Mouse (Mus musculus): ENCODE measurements at regions not wholly inside any gene's neighbourhood (a gene's known extent, or its start where the extent isn't known, plus 50 kb on each side); places are given as distances from the start of the nearest gene placed in this dataset.

DNA sequence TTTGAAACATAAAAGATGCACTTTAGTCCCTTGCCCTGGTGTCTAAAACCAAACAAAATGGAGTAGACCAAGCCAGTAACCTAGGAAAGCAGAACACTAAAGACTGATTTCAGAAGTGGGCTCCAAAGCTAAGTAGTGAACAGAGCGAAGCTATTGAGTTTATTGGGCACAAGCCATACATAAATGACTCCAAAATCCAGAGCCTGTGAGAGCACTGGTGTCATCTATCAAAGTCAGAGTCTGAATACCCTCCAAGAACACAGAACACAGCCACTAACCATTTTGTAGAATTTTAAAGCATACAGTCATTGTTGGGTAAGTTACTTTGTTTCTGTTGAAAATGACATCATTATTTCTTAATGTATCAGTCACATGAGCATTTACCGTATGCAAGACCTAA, 175.0 kb upstream of the Lrig3 start:
- no peak for DNase-seq (ENCODE audit: low spot score)

DNA sequence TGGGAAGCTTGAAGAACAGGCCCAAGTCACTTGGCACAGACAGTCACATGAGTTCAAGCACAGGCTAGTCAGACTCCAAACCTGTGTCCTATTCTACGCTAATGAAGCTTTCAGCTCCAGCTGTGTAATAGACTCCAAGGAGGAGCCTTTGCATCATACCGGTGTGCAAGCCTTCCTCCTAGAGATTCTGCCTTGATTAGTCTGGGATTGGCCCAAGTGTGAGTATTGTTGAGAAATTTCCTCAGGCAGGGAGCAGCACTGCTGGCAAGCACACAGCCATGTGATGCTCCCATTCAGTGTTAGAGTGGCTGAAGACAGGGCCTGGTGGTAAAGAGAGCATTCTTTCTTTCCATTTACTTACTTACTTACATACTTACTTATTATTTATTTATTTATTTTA, 171.5 kb upstream of the Lrig3 start:
- no peak for DNase-seq (ENCODE audit: low spot score)

DNA sequence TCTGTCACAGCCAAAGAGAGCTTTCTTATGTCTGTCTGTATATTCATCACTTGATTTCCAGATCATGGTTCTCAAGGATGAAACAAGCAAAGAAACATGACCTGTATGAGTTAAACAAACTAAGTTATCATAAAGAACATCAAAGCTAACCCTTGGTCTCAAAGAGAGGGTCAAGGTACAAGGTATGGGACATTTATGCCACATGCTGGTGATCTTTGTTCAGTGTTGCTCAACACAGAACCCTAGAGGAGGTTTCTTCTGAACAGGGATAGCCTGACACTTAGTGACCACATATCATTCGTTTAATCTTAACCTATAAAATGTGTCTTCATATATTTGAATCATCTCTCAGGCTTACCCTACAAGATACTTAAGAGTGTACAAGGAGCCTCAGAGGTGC, 170.6 kb upstream of the Lrig3 start:
- DNase-seq (ENCODE audit: low spot score): no peak

DNA sequence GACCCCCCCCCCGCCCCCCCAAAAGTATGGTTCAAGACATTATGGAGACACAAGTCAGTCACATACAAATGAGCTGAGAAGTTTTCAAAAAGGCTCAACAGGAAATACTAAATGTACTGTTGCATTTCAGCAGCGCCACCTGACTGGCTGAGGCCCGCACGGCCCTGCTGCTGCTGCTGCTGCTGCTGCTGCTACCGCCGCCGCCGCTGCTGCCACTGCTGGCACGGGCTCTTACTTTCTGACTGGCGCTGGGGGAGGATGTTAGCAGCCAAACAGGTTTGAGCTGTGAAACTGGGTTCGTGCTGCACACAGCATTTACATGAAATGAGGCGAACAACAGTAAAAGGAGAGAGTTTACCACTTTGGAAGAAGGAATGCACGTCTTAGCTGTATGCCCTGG, 167.3 kb upstream of the Lrig3 start:
- DNase-seq (ENCODE audit: low spot score): no peak

DNA sequence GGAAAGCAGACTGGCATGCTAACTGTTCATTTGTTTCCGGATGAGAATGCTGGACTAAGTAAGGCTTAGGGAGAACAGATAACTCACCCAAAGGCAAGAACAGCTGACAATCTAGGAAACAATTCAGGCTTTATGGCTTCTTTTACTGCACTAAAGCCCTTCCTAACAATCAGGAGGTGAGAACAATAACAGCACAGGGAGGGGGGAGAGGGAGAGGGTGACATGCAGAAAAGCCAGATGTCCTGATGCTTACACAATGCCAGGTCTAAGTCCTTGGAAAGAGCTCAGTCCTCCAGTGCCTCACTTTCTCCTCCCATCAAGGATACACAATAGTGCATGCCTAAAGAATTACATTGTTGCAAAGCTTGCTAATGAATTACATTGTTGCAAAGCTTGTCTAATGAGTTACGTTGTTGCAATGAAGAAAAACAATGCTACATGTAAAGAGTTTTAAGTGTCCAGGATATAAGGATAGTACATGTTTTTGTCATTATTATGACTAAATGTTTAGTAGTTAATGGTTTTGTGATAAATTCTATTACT, 165.3 kb upstream of the Lrig3 start:
- DNase-seq (ENCODE audit: low spot score): no peak

DNA sequence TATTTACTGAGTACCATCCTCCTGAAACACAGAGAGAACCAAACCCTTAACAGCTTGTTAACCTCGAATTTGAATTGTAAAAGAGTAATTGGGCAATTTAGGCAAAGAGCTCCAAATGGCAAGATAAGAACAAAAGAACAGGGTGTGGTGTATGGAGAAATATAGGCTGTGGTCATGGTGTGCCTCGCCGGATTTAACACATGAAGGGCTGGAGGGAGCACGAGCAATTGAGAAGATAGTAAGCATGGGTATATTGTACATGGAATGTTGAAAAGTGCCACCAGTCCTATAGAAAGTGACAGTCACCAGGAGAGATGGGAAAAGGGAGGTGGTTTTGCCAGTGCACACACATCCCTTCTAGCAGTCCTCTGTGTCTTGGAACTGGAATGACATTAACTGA, 164.5 kb upstream of the Lrig3 start:
- no peak for DNase-seq (ENCODE audit: low spot score)

DNA sequence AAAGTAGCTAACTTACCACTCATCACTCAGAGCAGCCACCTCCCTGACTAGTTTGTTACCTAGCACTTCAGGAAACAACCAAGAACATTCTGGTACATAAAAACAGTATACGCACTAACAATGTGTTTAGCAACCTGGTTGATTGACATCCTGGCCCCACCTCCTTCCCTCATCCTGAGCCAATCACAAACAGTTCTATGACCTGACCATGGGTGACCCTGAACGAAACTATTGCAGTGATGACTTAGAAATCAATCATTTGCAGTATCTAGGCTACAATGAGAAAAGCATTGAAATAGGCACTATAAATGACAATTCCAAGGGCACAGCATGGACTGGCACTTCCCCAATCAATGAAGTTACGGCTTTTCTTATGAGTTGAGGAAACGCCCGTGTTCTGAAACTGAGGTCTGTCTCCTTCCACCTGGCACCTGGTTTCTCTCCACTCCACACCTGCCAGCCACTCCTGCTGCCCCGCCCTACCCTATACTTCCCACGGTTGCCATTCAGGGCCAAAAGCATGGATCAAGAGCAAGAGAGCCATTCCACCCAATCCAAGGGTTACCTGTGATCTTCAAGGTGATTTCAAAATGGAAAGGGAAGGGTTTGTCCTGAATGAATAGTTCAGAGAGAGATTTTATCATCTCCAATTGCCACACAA, 162.9 kb upstream of the Lrig3 start:
- DNase-seq (ENCODE audit: low spot score): no peak

DNA sequence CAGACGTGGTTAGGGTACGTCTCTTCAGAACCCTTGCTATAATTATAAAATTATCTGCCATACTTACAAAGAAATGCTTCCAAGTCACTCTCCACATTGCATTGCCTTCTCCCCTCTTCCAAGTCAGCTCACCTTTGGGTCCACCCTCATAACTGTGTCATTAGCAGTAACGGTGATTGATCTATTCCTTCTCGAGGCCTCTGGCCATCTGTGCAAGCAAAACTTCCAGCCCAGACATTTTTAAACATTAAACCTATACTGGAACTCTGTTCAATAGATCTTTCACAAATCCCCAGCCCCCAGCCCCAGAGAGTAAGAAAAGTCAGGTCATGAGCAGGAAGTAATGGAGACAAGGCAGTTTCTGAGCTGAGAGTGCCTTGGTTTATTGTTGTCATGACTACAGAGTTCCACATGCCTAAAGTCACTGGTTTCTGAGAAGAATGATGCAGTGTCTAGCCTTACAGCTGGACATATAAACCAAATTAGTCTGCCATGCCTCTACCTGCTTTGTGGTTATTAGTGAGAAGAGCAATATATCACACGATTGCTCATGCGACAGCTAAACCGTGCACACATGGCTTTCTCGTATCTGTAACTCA, 156.1 kb upstream of the Lrig3 start:
- DNase-seq (ENCODE audit: low spot score): no peak

DNA sequence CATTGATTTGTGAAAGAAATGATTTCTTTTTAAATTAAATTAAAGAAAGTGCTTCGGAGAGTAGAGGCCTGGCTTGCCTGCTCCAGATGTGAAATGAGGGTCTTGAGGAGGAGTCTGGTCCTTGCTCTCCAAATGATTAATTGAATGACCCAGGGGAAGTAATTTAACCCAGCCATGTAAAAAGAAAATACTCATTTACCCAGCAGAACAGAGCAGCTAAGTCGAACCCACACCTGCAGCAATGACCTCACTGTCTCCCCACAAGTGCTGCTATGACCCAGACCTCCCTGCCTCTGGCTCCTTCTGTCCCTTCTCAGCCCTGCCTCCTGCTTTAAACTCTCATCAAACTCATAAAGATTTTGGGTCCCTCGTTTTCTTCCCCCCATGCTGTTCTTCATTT, 155.4 kb upstream of the Lrig3 start:
- DNase-seq (ENCODE audit: low spot score): no peak

DNA sequence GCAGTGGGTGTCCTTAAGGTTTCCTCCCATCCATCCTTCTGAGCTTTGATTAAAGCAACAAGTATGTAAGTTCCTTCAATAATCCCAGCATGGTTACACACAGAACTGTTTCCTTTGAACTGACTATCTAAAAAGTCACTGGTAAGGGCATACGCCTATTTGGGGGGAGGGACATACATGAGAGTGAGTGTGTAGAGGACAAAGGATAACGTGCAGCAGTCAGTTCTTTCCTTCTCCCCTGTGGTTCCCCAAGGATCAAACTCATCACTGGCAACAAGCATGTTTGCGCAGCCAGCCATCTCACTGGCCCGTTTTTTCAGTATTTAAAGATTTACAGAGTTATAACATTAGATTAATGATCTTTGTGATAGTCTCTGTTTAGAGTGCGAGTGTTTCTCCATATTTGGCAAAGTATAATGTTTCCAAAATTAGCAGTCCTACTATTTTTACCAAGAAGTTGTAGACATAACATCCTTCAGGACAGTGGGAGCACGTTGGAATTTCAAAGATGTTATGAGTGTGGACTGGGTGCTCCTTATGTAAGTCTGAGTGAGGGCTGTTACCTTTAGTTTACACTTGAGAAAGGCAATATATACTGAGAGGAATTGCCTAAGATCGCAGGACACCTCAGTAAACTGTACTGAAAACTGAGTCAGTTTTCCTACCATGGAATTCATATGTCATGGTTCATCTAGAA, 151.6 kb upstream of the Lrig3 start:
- DNase-seq (ENCODE audit: low spot score): no peak

DNA sequence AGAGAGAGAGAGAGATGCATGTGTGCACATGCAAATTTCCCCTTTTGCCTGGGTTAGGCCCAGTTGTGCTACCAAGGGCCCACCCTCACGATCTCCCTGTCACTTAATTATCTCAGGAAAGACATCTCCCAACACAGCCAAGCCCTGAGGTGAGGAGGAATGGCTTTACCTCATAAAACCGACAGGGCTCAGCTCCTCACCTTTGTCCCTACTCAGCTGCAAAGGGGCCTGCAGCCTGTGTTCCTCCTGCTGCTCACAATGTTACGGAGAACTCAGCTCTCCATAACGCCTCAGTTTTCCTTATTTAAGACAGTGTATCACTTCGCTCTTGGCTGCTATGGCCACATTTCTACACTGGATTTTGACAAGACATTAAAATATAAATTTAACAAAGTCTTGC, 133.8 kb upstream of the Lrig3 start:
- no peak for DNase-seq (ENCODE audit: low spot score)

DNA sequence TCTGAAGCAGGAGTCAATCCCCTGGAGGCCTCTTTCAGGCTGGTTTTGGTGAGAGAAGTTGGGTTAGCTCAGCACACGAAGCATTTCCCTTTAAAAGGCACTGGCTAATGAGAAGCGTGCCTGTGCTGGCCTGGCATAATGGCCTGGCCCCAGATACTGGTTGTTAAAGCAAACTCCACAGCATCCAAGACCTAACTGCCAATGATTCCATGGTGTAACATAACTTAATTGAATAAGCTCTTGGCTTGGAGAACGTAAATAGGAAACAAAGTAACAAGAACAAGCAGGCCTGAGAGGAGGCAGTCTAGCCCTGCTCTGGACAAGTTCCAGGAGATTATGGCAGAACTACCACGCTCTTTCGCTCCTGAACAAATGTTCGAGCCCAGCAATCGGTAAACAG, 133.2 kb upstream of the Lrig3 start:
- no peak for DNase-seq (ENCODE audit: low spot score)

DNA sequence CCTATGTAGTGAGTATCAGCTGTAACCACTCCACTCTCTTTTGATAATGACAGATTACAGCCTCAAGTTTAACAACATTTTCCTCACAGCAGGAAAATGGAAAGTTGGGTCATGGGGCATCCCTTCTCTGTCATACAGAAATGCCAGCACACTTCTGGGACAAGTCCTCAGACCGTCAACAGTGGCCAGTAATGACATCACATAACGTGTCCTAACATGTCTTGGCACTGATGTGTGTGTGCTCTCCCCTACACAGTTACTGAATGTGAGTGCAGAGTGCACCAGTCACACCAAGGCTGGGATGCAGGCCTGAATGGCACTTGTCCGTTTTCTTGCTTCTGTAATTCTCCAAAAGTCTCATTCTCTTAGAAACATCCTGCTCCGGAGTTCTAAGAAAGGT, 132.0 kb upstream of the Lrig3 start:
- DNase-seq (ENCODE audit: low spot score): no peak

DNA sequence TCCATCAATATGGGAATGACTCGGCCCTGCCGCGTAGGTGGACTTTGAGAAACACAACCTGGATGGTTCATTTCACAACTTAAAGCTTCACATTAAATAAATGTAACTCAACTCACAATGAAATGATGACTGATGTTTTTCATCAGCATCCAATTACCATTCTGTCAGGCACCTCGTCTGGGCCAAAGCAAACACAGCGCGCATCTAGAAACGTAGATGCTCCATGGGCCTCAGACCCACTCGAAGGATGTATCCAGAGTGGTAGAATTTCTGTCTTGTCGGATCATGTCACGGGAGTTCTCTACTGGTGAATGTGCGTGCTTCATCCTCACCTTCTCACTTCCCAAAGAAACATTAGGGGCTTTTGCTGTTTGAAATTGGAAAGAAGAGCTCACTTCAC, 127.0 kb upstream of the Lrig3 start:
- no peak for DNase-seq (ENCODE audit: low spot score)

DNA sequence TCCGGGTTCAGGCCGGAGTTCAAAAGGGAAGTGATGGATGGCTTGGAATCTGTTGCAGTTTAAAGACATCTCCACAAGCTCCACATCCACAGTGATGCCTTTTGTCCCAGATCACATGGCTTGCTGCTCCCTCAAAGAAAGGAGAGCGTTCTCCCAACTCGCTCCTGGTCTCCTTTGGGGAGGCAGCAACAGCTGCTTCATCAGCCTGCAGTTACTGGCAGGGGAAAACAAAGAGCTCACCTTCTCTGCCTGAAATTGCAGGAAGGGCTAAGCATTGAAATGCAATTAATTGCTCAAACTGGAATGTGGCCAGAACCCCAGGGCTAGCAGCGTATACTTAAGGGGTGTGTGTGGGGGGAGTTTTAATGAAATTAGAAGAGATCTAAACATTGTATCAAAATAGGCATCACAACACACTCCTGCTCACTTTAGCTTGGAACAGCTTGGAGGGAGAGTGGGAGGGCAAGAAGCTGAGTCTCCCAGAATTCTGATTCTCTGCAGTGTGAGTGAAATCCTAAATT, 126.3 kb upstream of the Lrig3 start:
- DNase-seq (ENCODE audit: low spot score): no peak

DNA sequence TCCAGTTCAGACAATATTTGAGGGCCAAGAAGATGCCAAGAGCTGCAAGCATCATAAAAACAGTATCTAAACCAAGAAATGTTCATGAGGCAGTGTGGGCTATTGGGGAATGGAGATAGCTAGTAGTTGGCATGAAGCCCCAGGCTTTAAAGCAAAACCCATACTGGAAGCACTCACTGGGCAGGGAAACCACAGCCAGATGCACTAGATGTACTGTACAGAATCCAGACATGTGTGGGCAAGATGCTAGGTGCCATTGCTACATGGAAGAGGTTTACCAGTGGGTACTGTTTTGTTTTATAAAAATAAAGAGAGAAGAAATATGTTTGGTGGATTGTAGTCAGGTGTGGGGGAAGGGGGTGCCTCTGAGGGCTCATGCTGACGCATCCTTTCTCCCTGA, 125.6 kb upstream of the Lrig3 start:
- DNase-seq (ENCODE audit: low spot score): no peak

DNA sequence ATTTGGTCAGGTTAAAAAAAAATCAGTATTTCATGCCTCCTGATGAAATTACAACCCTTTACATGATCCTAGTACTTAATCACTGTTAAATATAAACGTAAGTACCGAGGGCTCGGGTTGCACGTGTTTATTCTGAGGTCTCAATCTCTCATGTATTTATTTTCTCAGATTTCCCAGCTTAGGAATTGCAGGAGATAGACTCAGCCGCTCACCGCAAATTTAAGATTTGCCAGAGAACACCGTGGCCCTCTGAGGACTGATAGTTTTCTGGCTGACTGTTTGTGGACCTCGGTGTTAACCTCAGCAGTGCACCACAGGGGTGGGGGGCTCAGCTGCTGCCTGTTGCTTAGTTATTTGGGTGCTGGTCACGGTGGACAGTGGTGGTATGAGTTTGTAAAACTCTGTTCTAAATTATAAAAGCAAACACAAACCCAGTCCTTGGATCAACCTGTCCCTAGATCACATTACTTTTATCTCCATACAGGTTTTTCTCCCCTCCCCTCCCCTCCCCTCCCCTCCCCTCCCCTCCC, 121.6 kb upstream of the Lrig3 start:
- DNase-seq (ENCODE audit: low spot score): no peak

DNA sequence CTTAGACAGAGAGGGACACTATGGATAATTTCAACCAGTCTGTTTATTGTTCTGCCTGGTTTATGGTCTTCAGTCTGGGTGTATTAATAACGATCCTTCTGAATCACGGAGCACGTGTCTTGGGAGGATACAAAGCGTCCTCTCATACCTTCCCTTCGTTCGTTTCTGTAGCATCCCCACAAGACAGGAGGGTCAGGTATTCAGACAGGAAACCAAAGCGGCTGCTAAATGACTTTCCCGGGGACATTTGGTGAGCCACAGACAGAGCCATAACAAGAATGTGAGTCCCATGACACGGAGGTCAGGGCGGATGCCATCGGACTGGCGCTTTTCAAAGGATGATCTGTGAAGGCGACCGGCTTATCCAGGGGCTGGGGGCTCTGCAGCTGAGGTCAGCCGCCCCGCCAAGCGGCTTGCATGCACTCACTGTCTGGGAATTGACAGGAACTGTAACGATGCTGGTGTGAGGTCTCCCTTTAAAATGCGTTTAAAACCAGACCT, 120.9 kb upstream of the Lrig3 start:
- DNase-seq (ENCODE audit: low spot score): no peak

DNA sequence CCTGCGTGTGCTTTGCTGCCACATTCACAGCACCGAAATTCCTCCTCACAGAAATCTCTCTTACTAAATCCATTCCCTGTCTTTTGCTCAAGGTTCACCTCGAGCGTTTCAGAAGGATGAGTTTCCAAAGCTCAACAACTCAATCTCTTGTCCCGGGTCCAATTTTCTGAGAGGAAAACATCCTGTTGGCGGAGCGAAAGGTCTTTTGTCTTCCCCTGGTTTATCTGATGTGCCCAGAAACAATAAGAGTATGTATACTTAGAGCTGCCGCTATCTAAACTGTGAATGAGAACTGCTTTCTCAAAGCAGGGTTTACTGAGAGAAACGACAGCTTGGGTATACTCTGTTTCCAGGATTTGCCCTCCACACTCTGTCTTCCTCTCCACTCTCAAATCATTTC, 115.6 kb upstream of the Lrig3 start:
- no peak for DNase-seq (ENCODE audit: low spot score)

DNA sequence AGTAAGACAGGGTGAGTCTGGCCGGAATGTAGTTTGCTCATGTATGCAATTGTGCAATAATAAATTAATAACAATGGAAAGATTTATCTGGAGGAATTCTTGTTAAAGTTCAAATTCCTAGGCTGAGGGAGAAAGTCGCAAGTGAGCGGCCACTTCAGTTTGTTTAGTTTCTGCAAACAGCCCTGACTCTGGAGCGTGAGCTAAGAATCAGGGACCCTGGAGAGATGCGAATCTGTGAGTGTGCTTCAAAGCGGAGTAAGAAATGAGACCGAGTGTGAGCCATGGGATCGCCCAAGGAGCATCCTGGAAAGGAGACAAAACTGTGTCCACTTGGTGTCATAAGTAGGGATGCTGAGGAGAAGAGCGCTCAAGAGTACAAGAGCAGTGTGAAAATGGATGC, 104.2 kb upstream of the Lrig3 start:
- no peak for DNase-seq (ENCODE audit: low spot score)

DNA sequence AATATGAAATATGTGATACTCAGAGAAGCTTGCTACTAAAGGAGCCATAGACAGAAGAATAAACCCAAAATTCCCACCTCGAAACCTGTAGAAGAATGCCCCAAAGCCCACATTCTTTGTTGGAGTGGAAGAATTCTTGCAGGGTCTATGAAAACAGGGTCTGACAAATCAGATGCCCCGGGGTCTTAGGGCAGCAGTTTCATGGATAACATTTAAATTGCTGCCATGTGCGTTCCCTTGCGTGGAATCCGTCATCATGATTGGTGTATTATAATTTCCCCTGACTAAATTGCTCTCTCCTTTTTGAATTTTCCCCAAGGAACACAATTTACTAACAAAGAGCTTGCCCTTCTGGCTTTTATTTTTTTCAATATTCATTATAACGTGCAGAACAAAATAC, 99.6 kb upstream of the Lrig3 start:
- no peak for DNase-seq (ENCODE audit: low spot score)

DNA sequence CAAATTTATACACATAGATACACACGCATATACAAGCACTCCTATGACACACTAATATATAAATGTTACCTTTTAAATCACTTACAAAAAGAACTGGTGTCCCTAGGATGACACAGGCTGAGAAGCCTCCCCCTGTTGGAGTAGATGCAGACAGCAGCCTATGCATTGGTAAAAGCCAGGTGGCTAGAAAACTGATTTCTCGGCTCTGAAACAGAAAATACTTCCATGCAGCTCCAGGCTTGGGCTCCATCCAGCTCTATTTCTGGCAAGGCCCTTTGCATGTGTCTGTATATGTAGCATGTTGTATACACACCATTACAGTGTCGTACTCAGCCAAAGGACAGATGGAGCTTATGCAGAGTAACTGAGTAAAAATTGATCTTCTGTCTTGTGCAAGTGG, 81.4 kb upstream of the Lrig3 start:
- no peak for DNase-seq (ENCODE audit: low spot score)

DNA sequence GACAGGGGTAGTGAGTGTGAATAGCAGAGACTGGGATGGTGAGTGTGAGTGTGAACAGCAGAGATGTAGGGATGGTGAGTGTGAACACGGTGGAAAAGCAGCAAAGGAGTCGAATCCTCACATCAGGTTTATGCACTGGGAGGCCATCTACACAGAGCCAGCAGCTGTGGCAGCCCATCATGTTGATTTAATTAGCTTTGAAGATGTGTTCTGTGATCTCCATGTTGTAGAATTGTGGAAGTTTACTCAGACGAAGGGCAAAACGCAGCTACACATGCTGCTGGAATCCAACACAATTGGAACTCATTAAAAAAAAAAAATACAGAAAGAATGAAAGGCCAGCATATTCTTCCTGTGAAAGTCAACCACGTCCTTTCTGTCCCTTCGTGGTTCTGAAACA, 80.2 kb upstream of the Lrig3 start:
- DNase-seq (ENCODE audit: low spot score): no peak
